In genomic region chr11:22995461-22995860, GRCm38 (mm10) we compare ENCODE assay signal across 31 mouse cellular contexts. TPM values are rescaled to one million over a fixed set of nuclear protein-coding genes. Genes with fewer than 3 reads are reported as not detected.
"Had no signal": no experiment of that assay in that cellular context is flagged by ENCODE, and none has a peak within 500 bp of the region (broad histone marks: within the 10 kb centered on the region; RNA-seq: fewer than 3 reads in every experiment).

No protein-coding gene starts in this region.

- ATAC-seq: liver, embryonic 12.5 days; liver, postnatal 0 days; lung, postnatal 0 days; midbrain, embryonic 13.5 days; midbrain, embryonic 15.5 days; midbrain, embryonic 16.5 days had no signal

- DNase-seq: left cerebral cortex, postnatal 4 days; liver; liver, embryonic 13.5 days; liver, postnatal 0 days; lung, adult 2 months; lung, embryonic 14.5 days; lung, postnatal 10 days; lung, postnatal 14 days; lung, postnatal 36 days; lung, postnatal 4 days had no signal

- H3K9me3 ChIP-seq: limb, embryonic 10.5 days; limb, embryonic 12.5 days; limb, embryonic 13.5 days; limb, embryonic 15.5 days; liver, embryonic 12.5 days; liver, embryonic 13.5 days; liver, embryonic 15.5 days; lung, embryonic 15.5 days; megakaryocyte, embryonic 14.5 days; midbrain, embryonic 10.5 days; midbrain, embryonic 12.5 days; midbrain, embryonic 13.5 days; midbrain, embryonic 15.5 days; neural tube, embryonic 12.5 days had no signal

- H3K4me3 ChIP-seq: left cerebral cortex, adult 2 months; limb, embryonic 10.5 days; limb, embryonic 12.5 days; limb, embryonic 13.5 days; limb, embryonic 15.5 days; liver, embryonic 12.5 days; liver, embryonic 13.5 days; liver, embryonic 15.5 days; lung, embryonic 15.5 days; megakaryocyte, embryonic 14.5 days; midbrain, embryonic 10.5 days; midbrain, embryonic 12.5 days; midbrain, embryonic 13.5 days; midbrain, embryonic 15.5 days; myocyte; neural tube, embryonic 12.5 days had no signal

- H3K4me2 ChIP-seq: limb, embryonic 12.5 days; limb, embryonic 13.5 days; limb, embryonic 15.5 days; liver, embryonic 11.5 days; liver, embryonic 12.5 days; liver, embryonic 13.5 days; liver, embryonic 15.5 days; lung, embryonic 14.5 days; lung, embryonic 15.5 days; midbrain, embryonic 12.5 days; midbrain, embryonic 13.5 days; midbrain, embryonic 15.5 days; neural tube, embryonic 12.5 days had no signal

- H3K27me3 ChIP-seq: limb, embryonic 12.5 days; limb, embryonic 13.5 days; limb, embryonic 15.5 days; liver, embryonic 12.5 days; liver, embryonic 13.5 days; liver, embryonic 15.5 days; lung, embryonic 15.5 days; megakaryocyte, embryonic 14.5 days; midbrain, embryonic 12.5 days; midbrain, embryonic 13.5 days; midbrain, embryonic 15.5 days; neural tube, embryonic 12.5 days had no signal

- H3K9ac ChIP-seq: limb, embryonic 12.5 days; limb, embryonic 13.5 days; limb, embryonic 15.5 days; liver, embryonic 12.5 days; liver, embryonic 13.5 days; liver, embryonic 14.5 days; liver, embryonic 15.5 days; liver, postnatal 0 days; lung, embryonic 14.5 days; lung, embryonic 15.5 days; midbrain, embryonic 12.5 days; midbrain, embryonic 13.5 days; midbrain, embryonic 15.5 days; neural tube, embryonic 12.5 days had no signal

- H3K27ac ChIP-seq: left cerebral cortex, adult 2 months; limb, embryonic 10.5 days; limb, embryonic 12.5 days; limb, embryonic 13.5 days; limb, embryonic 15.5 days; liver, embryonic 12.5 days; liver, embryonic 13.5 days; liver, embryonic 14.5 days; liver, embryonic 15.5 days; lung, embryonic 15.5 days; macrophage; midbrain, embryonic 10.5 days; midbrain, embryonic 12.5 days; midbrain, embryonic 13.5 days; midbrain, embryonic 15.5 days; neural tube, embryonic 12.5 days had no signal

RNA-seq across cellular contexts. Expression of gene Gm28048, which starts 13.6 kb away (rescaled TPM):
- polyA plus RNA-seq: liver, adult 2 months; lung, adult 2 months had no signal
